Comparison of ENCODE assay signal across 8 mouse cellular contexts in genomic region chr6:131382232-131382983, GRCm38 (mm10). TPM values are rescaled to one million over a fixed set of nuclear protein-coding genes. Genes with fewer than 3 reads are reported as not detected.
DNase-seq lines count a peak whose midpoint lies in the region; ATAC-seq and TF ChIP-seq lines count a peak whose summit lies in the region.

No protein-coding gene starts in this region.

- peaks cover 32% of the 10 kb centered on the region for H3K4me1 ChIP-seq in heart, postnatal 0 days (ENCODE audit: control insufficient read depth, insufficient read depth)
- peaks cover 49% of the 10 kb centered on the region for H3K4me1 ChIP-seq in liver, embryonic 13.5 days (replicated peaks)
- peaks cover 8% of the 10 kb centered on the region for H3K4me1 ChIP-seq in small intestine, adult 2 months (ENCODE audit: control insufficient read depth, insufficient read depth, insufficient read length, low read length)

- peak overlapping the region; percentile 71 for H3K27ac ChIP-seq in heart, postnatal 0 days (ENCODE audit: low read depth)
- H3K27ac ChIP-seq in liver, embryonic 13.5 days: no peak overlapping the region
- peak overlapping the region; percentile 17; the same call in 1 of the 2 replicates for H3K27ac ChIP-seq in small intestine, adult 2 months (ENCODE audit: insufficient read depth, low read depth, low read length)

- no peaks in the 10 kb centered on the region for H3K27me3 ChIP-seq in heart, postnatal 0 days (ENCODE audit: control insufficient read depth, insufficient read depth, low read length)
- no peaks in the 10 kb centered on the region for H3K27me3 ChIP-seq in liver, embryonic 13.5 days
- no peaks in the 10 kb centered on the region for H3K27me3 ChIP-seq in small intestine, adult 2 months (ENCODE audit: control insufficient read depth, insufficient read depth, low read length)

- DNase-seq in 3T3-L1 (ENCODE audit: low read depth, low spot score) (peak; percentile 94), NIH3T3 (ENCODE audit: low read depth) (peak; percentile 85)
- DNase-seq in cerebellum, postnatal 36 days: peak; percentile 62 to 70
- peak; percentile 82 for DNase-seq in heart, postnatal 0 days (ENCODE audit: low spot score)
- DNase-seq in liver, embryonic 13.5 days: no peak
- DNase-seq in thymus, postnatal 14 days: no peak
- DNase-seq in layer of hippocampus, postnatal 25 days (ENCODE audit: extremely low spot score in 1 of 2, low spot score in 1 of 2): no peak

- TF ChIP-seq CTCF in heart, postnatal 0 days (IDR thresholded peaks at IDR 0.05; ENCODE audit: low read depth): peak; percentile 28; the same call in 1 of the 2 replicates
- no peak for TF ChIP-seq CTCF in small intestine, adult 2 months (IDR thresholded peaks at IDR 0.05; ENCODE audit: extremely low read depth, insufficient read length, insufficient replicate concordance, low read depth, low read length)

- 43% methylated on average over 14 of the region's 14 CpGs for WGBS in heart, postnatal 0 days
- 71% methylated on average over 14 of the region's 14 CpGs for WGBS in liver, embryonic 13.5 days (ENCODE audit: insufficient replicate concordance)
- 30% methylated on average over 14 of the region's 14 CpGs for WGBS in small intestine, adult 2 months

- H3K4me2 ChIP-seq in heart, postnatal 0 days (ENCODE audit: low read depth, low read length): peak overlapping the region; percentile 15; the same call in 1 of the 2 replicates
- no peak overlapping the region for H3K4me2 ChIP-seq in liver, embryonic 13.5 days

- ATAC-seq in heart, postnatal 0 days (ENCODE audit: insufficient read depth, low read depth): peak; percentile 82
- no peak for ATAC-seq in liver, embryonic 13.5 days (ENCODE audit: low read depth)

- TF ChIP-seq EP300 in heart, postnatal 0 days (IDR thresholded peaks at IDR 0.05; ENCODE audit: low read depth): no peak

- H3K9me3 ChIP-seq in heart, postnatal 0 days (replicated peaks; ENCODE audit: control insufficient read depth, low read length): no peaks in the 10 kb centered on the region
- no peaks in the 10 kb centered on the region for H3K9me3 ChIP-seq in liver, embryonic 13.5 days (replicated peaks)

- no peak overlapping the region for H3K4me3 ChIP-seq in heart, postnatal 0 days (ENCODE audit: low read depth, low read length)
- H3K4me3 ChIP-seq in liver, embryonic 13.5 days (replicated peaks): no peak overlapping the region
- H3K4me3 ChIP-seq in small intestine, adult 2 months (ENCODE audit: low read depth, low read length): no peak overlapping the region

- H3K36me3 ChIP-seq in heart, postnatal 0 days (replicated peaks; ENCODE audit: control insufficient read depth, insufficient read depth, low read length): peaks cover 24% of the 10 kb centered on the region
- peaks cover 64% of the 10 kb centered on the region for H3K36me3 ChIP-seq in liver, embryonic 13.5 days
- H3K36me3 ChIP-seq in small intestine, adult 2 months (ENCODE audit: control insufficient read depth, insufficient read depth, low read length): peaks cover 18% of the 10 kb centered on the region

- H3K9ac ChIP-seq in heart, postnatal 0 days (replicated peaks; ENCODE audit: low read depth, low read length): no peak overlapping the region
- peak overlapping the region; percentile 61; the same call in 1 of the 2 replicates for H3K9ac ChIP-seq in liver, embryonic 13.5 days

- TF ChIP-seq POLR2A in small intestine, adult 2 months (IDR thresholded peaks at IDR 0.05; ENCODE audit: low read depth, low read length): no peak

RNA-seq across cellular contexts. Expression of gene Ybx3, which starts 5.9 kb away (rescaled TPM):
- 194 and 238 TPM in 2 replicates for total RNA-seq in heart, postnatal 0 days (2014; rRNA removed; ENCODE audit: low replicate concordance)
- 54.6 and 61.7 TPM in 2 replicates for polyA plus RNA-seq in heart, postnatal 0 days (2015; fragmentation: Nextera tagmentation; extraction: Ambion mirVana)
- polyA plus RNA-seq in liver, embryonic 13.5 days (2015; fragmentation: Nextera tagmentation; extraction: Ambion mirVana): 80.6 and 81.3 TPM in 2 replicates
- polyA plus RNA-seq in small intestine, adult 2 months (2012; rRNA removed): 67.2 and 132 TPM in 2 replicates
- 10 to 100 TPM; 45.9 to 48.5 TPM for total RNA-seq in layer of hippocampus, postnatal 25 days (2021)

RNA-seq across cellular contexts. Expression of gene Styk1, which starts 29.0 kb away (rescaled TPM):
- 0.15 TPM in 1 of 2 replicates, not detected in the other for total RNA-seq in heart, postnatal 0 days (2014; rRNA removed; ENCODE audit: low replicate concordance)
- 0.27 and 0.52 TPM in 2 replicates for polyA plus RNA-seq in heart, postnatal 0 days (2015; fragmentation: Nextera tagmentation; extraction: Ambion mirVana)
- polyA plus RNA-seq in liver, embryonic 13.5 days (2015; fragmentation: Nextera tagmentation; extraction: Ambion mirVana): 0.44 and 0.60 TPM in 2 replicates
- polyA plus RNA-seq in small intestine, adult 2 months (2012; rRNA removed): 10.4 and 33.0 TPM in 2 replicates
- 1 to 10 TPM in 1 of 2 experiments, under 1 TPM in 1; 0.59 to 1.5 TPM for total RNA-seq in layer of hippocampus, postnatal 25 days (2021)

Comparison
In these comparisons a context has a peak if more than half of its experiments do, and no peak if none do; other contexts are left out.
1. DNase-seq: peak in 3T3-L1 (single experiment), NIH3T3 (single experiment), cerebellum, postnatal 36 days (2 of 2) and heart, postnatal 0 days (single experiment); none in liver, embryonic 13.5 days (single experiment), thymus, postnatal 14 days (single experiment) and layer of hippocampus, postnatal 25 days (0 of 2).